Mouse (Mus musculus) embryonic fibroblast, embryonic 13.5 days (primary cell): ENCODE measurements around the gene Gm49380.

Experiments used
- CTCF ChIP-seq: IDR thresholded peaks from 2 replicates; pipeline ENCODE4 v1.5.1; 2011; ENCODE audit warnings: mild to moderate bottlenecking, control low read depth, low read length, moderate library complexity, borderline replicate concordance; ENCODE audit not compliant: insufficient read depth
- POLR2A ChIP-seq: IDR thresholded peaks from 2 replicates; pipeline ENCODE4 v1.6.1; 2011; ENCODE audit warnings: low read depth, mild to moderate bottlenecking, control low read depth, low read length, moderate library complexity

DNA sequence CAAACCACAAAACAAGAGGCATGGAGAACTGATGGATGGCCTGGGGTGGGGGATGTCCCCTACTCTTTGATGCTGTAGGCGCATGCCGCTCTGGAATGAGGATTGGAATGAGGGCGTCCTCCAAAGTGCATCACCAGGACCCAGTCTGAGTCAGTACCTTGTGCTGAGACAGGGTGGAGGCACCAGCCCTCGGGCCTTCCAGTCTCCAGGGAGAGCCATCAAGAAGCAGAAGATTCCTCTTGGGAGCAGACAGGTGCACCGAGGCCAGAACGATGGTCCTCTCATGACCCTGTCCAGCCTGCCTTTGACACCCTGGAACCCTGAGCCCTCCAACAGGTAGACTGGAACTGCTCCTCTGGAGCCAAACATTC is 45.4 kb downstream of the Gm49380 start:
- TF ChIP-seq CTCF (no peak), POLR2A (no peak)
